Mouse (Mus musculus) MEL (cell line): Measurements from ENCODE around the gene Snrnp70.

ENCODE experiments used
- CTCF ChIP-seq, 3 experiments: IDR thresholded peaks in 2 of 3; conservative IDR thresholded peaks in 1 of 3; 2 replicates each; pipeline ENCODE4 v1.5.1; 2011 to 2012; ENCODE audit warnings: low read length in 3 of 3, low read depth in 2 of 3, mild to moderate bottlenecking in 2 of 3, improper control_type of control experiment in 1 of 3, inconsistent platforms in 1 of 3, mixed read lengths in 1 of 3, moderate library complexity in 1 of 3; ENCODE audit not compliant: control insufficient read depth in 1 of 3, insufficient read depth in 1 of 3, poor library complexity in 1 of 3, severe bottlenecking in 1 of 3
- GABPA ChIP-seq: IDR thresholded peaks from 2 replicates; pipeline ENCODE4 v1.6.1; 2012; ENCODE audit warnings: low read depth, mild to moderate bottlenecking, inconsistent platforms, low read length, improper control_type of control experiment, moderate library complexity
- JUND ChIP-seq: IDR thresholded peaks from 2 replicates; pipeline ENCODE4 v1.6.1; 2011; ENCODE audit warnings: low read depth, mild to moderate bottlenecking, improper control_type of control experiment, low read length
- KAT2A ChIP-seq: conservative IDR thresholded peaks from 2 replicates; pipeline ENCODE4 v1.6.1; 2012; ENCODE audit warnings: low read depth, low read length, improper control_type of control experiment, inconsistent platforms
- MAFK ChIP-seq: IDR thresholded peaks from 2 replicates; pipeline ENCODE4 v1.6.1; 2011; ENCODE audit warnings: low read depth, mild to moderate bottlenecking, low read length, improper control_type of control experiment, borderline replicate concordance
- TCF12 ChIP-seq: IDR thresholded peaks from 2 replicates; pipeline ENCODE4 v1.6.1; 2014; ENCODE audit warnings: low read depth, mild to moderate bottlenecking, inconsistent platforms, low read length, improper control_type of control experiment, moderate library complexity

- TF ChIP-seq CTCF (IDR thresholded peaks at IDR 0.05 in 2 of 3, conservative IDR thresholded peaks at IDR 0.05 in 1 of 3; ENCODE audit: control insufficient read depth in 1 of 3, insufficient read depth in 1 of 3, low read depth in 2 of 3, low read length in 3 of 3, poor library complexity in 1 of 3, severe bottlenecking in 1 of 3) (no peak), KAT2A (no peak), JUND (no peak), GABPA (no peak), MAFK (no peak), TCF12 (no peak)
Measured at GRCm38 (mm10) chr7:45409497-45410163, 14.1 kb upstream of the Snrnp70 start.
